Mouse (Mus musculus) adrenal gland, postnatal 4 days (tissue): ENCODE data around the gene Gm10487. TPM values are rescaled to one million over a fixed set of nuclear protein-coding genes. Genes with fewer than 3 reads are reported as not detected.
"Not testable (repeated sequence)": the region's sequence is repeated elsewhere in the genome, so short reads cannot be mapped to it uniquely, and the experiment has no call there.

Experiments
- DNase-seq, 2 experiments: peaks; one replicate each; pipeline ENCODE4 v3.0.0; 2021 to 2022; ENCODE audit warnings: low spot score in 2 of 2, mixed read lengths in 2 of 2
- long read RNA-seq, 2 experiments: library from polyadenylated mRNA; stranded (forward); transcript quantifications; one replicate each; pipeline ENCODE4 v2.0.0; 2021
- total RNA-seq, 2 experiments: library from RNA; stranded (reverse); gene quantifications; 2 replicates each; pipeline ENCODE4 v1.2.3; 2021

The Gm10487 gene
- not detected for total RNA-seq
- long read RNA-seq, experiment 1 = 0 reads
- long read RNA-seq, experiment 2 = 0 reads

GRCm38 (mm10) chrX:30843369-30843768, at the start of gene Gm10487:
TSS of gene Gm10487 (minus strand) at chrX:30843469.
- DNase-seq = not testable (repeated sequence)
